Mouse (Mus musculus): Measurements from ENCODE around the gene Cdx2. TPM values are rescaled to one million over a fixed set of nuclear protein-coding genes. Genes with fewer than 3 reads are reported as not detected.

Gene Cdx2
- polyA plus RNA-seq, 1 experiment: 344 TPM

DNA sequence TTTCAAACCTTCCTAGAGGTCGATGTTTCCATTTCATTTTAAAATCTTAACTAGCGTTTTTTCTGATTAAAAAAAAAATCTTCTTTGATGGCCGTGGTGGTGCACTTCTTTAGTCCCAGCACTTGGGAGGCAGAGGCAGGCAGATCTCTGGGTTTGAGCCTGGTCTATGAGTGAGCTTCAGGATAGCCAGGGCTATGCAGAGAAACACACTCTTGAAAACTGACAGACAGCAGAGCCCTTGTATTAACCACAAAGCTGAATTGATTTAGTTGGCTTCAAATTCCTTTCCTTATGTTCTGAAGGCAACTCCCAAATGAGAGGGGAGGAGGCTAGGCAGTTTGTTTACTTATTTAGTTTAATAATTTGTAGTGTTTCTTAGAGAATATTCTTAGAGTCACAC, 31.3 kb downstream of the Cdx2 start:
- Histone ChIP-seq H3K4me3 (ENCODE audit: low read depth, low read length) (no peak overlapping the region), H3K36me3 (ENCODE audit: control insufficient read depth, insufficient read depth, low read length) (no peaks in the 10 kb centered on the region), H3K27ac (ENCODE audit: insufficient read depth, low read depth, low read length) (no peak overlapping the region), H3K27me3 (ENCODE audit: control insufficient read depth, insufficient read depth, low read length) (peaks cover 66% of the 10 kb centered on the region), H3K4me1 (ENCODE audit: control insufficient read depth, insufficient read depth, insufficient read length, low read length) (no peaks in the 10 kb centered on the region)
- WGBS: 14% methylated on average over 3 of the region's 3 CpGs
- TF ChIP-seq CTCF (IDR thresholded peaks at IDR 0.05; ENCODE audit: extremely low read depth, insufficient read length, insufficient replicate concordance, low read depth, low read length) (no peak), POLR2A (IDR thresholded peaks at IDR 0.05; ENCODE audit: low read depth, low read length) (no peak)

DNA sequence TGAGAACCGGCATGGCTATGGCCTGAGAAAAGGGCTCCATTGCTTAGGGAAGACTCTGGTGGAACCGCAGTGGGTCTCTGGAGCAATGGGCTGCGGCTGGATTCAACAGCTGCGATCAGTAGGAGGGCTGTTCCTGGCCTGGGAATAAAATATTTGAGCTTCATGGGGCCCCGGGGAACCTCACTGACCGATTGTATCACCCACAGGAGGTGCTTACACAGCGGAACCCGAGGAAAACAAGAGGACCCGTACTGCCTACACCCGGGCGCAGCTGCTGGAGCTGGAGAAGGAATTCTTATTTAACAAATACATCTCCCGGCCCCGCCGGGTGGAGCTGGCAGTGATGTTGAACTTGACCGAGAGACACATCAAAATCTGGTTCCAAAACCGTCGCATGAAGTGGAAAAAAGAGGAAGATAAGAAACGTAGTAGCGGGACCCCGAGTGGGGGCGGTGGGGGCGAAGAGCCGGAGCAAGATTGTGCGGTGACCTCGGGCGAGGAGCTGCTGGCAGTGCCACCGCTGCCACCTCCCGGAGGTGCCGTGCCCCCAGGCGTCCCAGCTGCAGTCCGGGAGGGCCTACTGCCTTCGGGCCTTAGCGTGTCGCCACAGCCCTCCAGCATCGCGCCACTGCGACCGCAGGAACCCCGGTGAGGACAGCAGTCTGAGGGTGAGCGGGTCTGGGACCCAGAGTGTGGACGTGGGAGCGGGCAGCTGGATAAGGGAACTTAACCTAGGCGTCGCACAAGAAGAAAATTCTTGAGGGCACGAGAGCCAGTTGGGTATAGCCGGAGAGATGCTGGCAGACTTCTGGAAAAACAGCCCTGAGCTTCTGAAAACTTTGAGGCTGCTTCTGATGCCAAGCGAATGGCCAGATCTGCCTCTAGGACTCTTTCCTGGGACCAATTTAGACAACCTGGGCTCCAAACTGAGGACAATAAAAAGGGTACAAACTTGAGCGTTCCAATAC, 32.6 kb downstream of the Cdx2 start:
- H3K27ac ChIP-seq (ENCODE audit: insufficient read depth, low read depth, low read length): no peak overlapping the region
- no peaks in the 10 kb centered on the region; the same call in 1 of the 2 replicates for H3K4me1 ChIP-seq (ENCODE audit: control insufficient read depth, insufficient read depth, insufficient read length, low read length)
- peaks cover 76% of the 10 kb centered on the region for H3K27me3 ChIP-seq (ENCODE audit: control insufficient read depth, insufficient read depth, low read length)
- no peak for TF ChIP-seq POLR2A (IDR thresholded peaks at IDR 0.05; ENCODE audit: low read depth, low read length)
- no peak for TF ChIP-seq CTCF (IDR thresholded peaks at IDR 0.05; ENCODE audit: extremely low read depth, insufficient read length, insufficient replicate concordance, low read depth, low read length)
- 7% methylated on average over 48 of the region's 48 CpGs for WGBS
- H3K4me3 ChIP-seq (ENCODE audit: low read depth, low read length): peak overlapping the region; percentile 34; the same call in 1 of the 2 replicates
- H3K36me3 ChIP-seq (ENCODE audit: control insufficient read depth, insufficient read depth, low read length): no peaks in the 10 kb centered on the region

GRCm38 (mm10) chr5:147272808-147273345, 34.2 kb downstream of the Cdx2 start:
- Histone ChIP-seq H3K27ac (ENCODE audit: insufficient read depth, low read depth, low read length) (no peak overlapping the region), H3K4me3 (ENCODE audit: low read depth, low read length) (peak overlapping the region; percentile 30; the same call in 1 of the 2 replicates), H3K27me3 (ENCODE audit: control insufficient read depth, insufficient read depth, low read length) (peaks cover 70% of the 10 kb centered on the region), H3K4me1 (ENCODE audit: control insufficient read depth, insufficient read depth, insufficient read length, low read length) (no peaks in the 10 kb centered on the region; the same call in 1 of the 2 replicates), H3K36me3 (ENCODE audit: control insufficient read depth, insufficient read depth, low read length) (no peaks in the 10 kb centered on the region)
- TF ChIP-seq POLR2A (IDR thresholded peaks at IDR 0.05; ENCODE audit: low read depth, low read length) (no peak), CTCF (IDR thresholded peaks at IDR 0.05; ENCODE audit: extremely low read depth, insufficient read length, insufficient replicate concordance, low read depth, low read length) (no peak)
- 25% methylated on average over 10 of the region's 10 CpGs for WGBS

DNA sequence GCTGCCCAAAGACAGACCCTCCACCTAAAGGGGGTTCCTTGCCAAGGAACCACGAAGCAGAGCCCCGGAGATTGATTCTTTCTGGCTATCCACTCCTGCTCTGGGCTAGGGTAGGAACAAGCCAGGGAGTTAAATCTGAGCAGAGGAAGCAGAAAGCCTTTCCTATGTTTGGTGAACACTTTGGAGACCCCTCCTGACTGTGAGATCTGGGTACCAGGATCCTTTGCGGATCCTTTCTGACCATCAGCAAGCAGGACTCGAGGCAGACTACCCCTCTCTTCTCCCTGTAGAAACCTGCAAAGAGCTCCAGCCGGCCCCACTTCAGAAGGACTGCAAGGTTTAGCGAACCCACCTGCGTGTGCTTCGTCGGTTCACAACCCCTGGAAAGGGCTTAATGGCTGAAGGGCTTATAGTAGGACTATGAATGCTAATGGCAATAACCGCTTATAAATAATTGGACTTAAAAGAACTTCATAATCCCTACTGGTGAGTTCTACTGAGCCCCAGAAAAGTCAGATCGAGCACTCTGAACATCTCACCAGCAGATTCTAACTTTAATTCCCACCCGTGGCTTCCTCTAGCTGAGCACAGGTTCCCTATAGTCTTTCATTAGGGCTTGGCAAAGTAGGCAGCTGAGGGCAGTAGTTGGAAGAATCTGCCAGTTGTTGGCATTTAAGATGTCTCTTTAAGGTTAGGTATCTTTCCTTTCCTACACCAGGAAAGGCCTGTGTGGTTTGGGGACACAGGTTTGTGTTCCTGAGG, 34.8 kb downstream of the Cdx2 start:
- Histone ChIP-seq H3K4me1 (ENCODE audit: control insufficient read depth, insufficient read depth, insufficient read length, low read length) (no peaks in the 10 kb centered on the region; the same call in 1 of the 2 replicates), H3K27ac (ENCODE audit: insufficient read depth, low read depth, low read length) (no peak overlapping the region), H3K4me3 (ENCODE audit: low read depth, low read length) (peak overlapping the region; percentile 30; the same call in 1 of the 2 replicates), H3K36me3 (ENCODE audit: control insufficient read depth, insufficient read depth, low read length) (no peaks in the 10 kb centered on the region), H3K27me3 (ENCODE audit: control insufficient read depth, insufficient read depth, low read length) (peaks cover 68% of the 10 kb centered on the region)
- 37% methylated on average over 12 of the region's 12 CpGs for WGBS
- no peak for TF ChIP-seq POLR2A (IDR thresholded peaks at IDR 0.05; ENCODE audit: low read depth, low read length)
- no peak for TF ChIP-seq CTCF (IDR thresholded peaks at IDR 0.05; ENCODE audit: extremely low read depth, insufficient read length, insufficient replicate concordance, low read depth, low read length)

GRCm38 (mm10) chr5:147270673-147271655, 36.1 kb downstream of the Cdx2 start:
- H3K27ac ChIP-seq (ENCODE audit: insufficient read depth, low read depth, low read length): peak overlapping the region; percentile 3; the same call in 1 of the 2 replicates
- H3K27me3 ChIP-seq (ENCODE audit: control insufficient read depth, insufficient read depth, low read length): peaks cover 55% of the 10 kb centered on the region
- no peaks in the 10 kb centered on the region; the same call in 1 of the 2 replicates for H3K4me1 ChIP-seq (ENCODE audit: control insufficient read depth, insufficient read depth, insufficient read length, low read length)
- 27% methylated on average over 29 of the region's 29 CpGs for WGBS
- H3K4me3 ChIP-seq (ENCODE audit: low read depth, low read length): peak overlapping the region; percentile 74
- TF ChIP-seq POLR2A (IDR thresholded peaks at IDR 0.05; ENCODE audit: low read depth, low read length) (no peak), CTCF (IDR thresholded peaks at IDR 0.05; ENCODE audit: extremely low read depth, insufficient read length, insufficient replicate concordance, low read depth, low read length) (no peak)
- H3K36me3 ChIP-seq (ENCODE audit: control insufficient read depth, insufficient read depth, low read length): no peaks in the 10 kb centered on the region

All from small intestine, adult 2 months (tissue).